Mouse (Mus musculus): Measurements from ENCODE around the gene Kalrn.

Gene Kalrn

GRCm38 (mm10) chr16:34254002-34254645, 319.2 kb downstream of the Kalrn start:
- DNase-seq, result no peak

- no peak for DNase-seq
Observed at GRCm38 (mm10) chr16:34252670-34253069, 320.7 kb downstream of the Kalrn start.

- no peak for DNase-seq
Observed at GRCm38 (mm10) chr16:34248256-34248655, 325.1 kb downstream of the Kalrn start.

GRCm38 (mm10) chr16:34241936-34242729, 331.2 kb downstream of the Kalrn start:
- no peak for DNase-seq

- DNase-seq, result no peak
Observed at GRCm38 (mm10) chr16:34239618-34240017, 333.7 kb downstream of the Kalrn start.

GRCm38 (mm10) chr16:34236898-34237611, 336.3 kb downstream of the Kalrn start:
- DNase-seq, result no peak

- peak; percentile 25 for DNase-seq
Observed at GRCm38 (mm10) chr16:34235086-34235485, 338.2 kb downstream of the Kalrn start.

- no peak for DNase-seq
Observed at GRCm38 (mm10) chr16:34231952-34232351, 341.4 kb downstream of the Kalrn start.

GRCm38 (mm10) chr16:34231146-34231545, 342.2 kb downstream of the Kalrn start:
- DNase-seq, result no peak

- no peak for DNase-seq
Observed at GRCm38 (mm10) chr16:34229350-34229749, 344.0 kb downstream of the Kalrn start.

GRCm38 (mm10) chr16:34228661-34229060, 344.7 kb downstream of the Kalrn start:
- DNase-seq, result no peak

GRCm38 (mm10) chr16:34212160-34212559, 361.2 kb downstream of the Kalrn start:
- no peak for DNase-seq

GRCm38 (mm10) chr16:34211243-34211642, 362.1 kb downstream of the Kalrn start:
- no peak for DNase-seq

- DNase-seq, result no peak
Observed at GRCm38 (mm10) chr16:34208748-34209147, 364.6 kb downstream of the Kalrn start.

- no peak for DNase-seq
Observed at GRCm38 (mm10) chr16:34207972-34208371, 365.4 kb downstream of the Kalrn start.

- DNase-seq, result no peak
Observed at GRCm38 (mm10) chr16:34204527-34205139, 368.7 kb downstream of the Kalrn start.

- DNase-seq, result no peak
Observed at GRCm38 (mm10) chr16:34199543-34199942, 373.8 kb downstream of the Kalrn start.

- DNase-seq, result peak; percentile 55
Observed at GRCm38 (mm10) chr16:34192959-34193842, 380.1 kb downstream of the Kalrn start.

GRCm38 (mm10) chr16:34184721-34185120, 388.6 kb downstream of the Kalrn start:
- DNase-seq, result peak; percentile 36

- no peak for DNase-seq
Observed at GRCm38 (mm10) chr16:34183186-34183585, 390.1 kb downstream of the Kalrn start.

GRCm38 (mm10) chr16:34175625-34176024, 397.7 kb downstream of the Kalrn start:
- DNase-seq, result no peak

GRCm38 (mm10) chr16:34172572-34173181, 400.7 kb downstream of the Kalrn start:
- DNase-seq, result no peak

Measured in kidney, postnatal 10 days (tissue).